Mouse (Mus musculus) layer of hippocampus, postnatal 14 days (tissue): ENCODE data around the gene Dcp1a. TPM values are rescaled to one million over a fixed set of nuclear protein-coding genes. Genes with fewer than 3 reads are reported as not detected.

Source experiments
- DNase-seq, 2 experiments: peaks; one replicate each; pipeline ENCODE4 v3.0.0; 2021 to 2022; ENCODE audit warnings: low spot score in 2 of 2, mixed read lengths in 1 of 2
- long read RNA-seq, 2 experiments: library from polyadenylated mRNA; stranded (forward); transcript quantifications; one replicate each; pipeline ENCODE4 v2.0.0; 2021
- total RNA-seq, 2 experiments: library from RNA; stranded (reverse); gene quantifications; 2 replicates each; pipeline ENCODE4 v1.2.3; 2021

Dcp1a gene
- 10 to 100 TPM; 19.3 to 21.5 TPM for total RNA-seq
- long read RNA-seq, experiment 1, full-length matches to known transcripts: 3 of 10 reads
- long read RNA-seq, experiment 1, partial matches to known transcripts: 6 of 10 reads
- long read RNA-seq, experiment 1, other reads (novel, unspliced or antisense): 1 of 10 reads
- long read RNA-seq, experiment 2, full-length matches to known transcripts: 4 of 8 reads
- long read RNA-seq, experiment 2, partial matches to known transcripts: 2 of 8 reads
- long read RNA-seq, experiment 2, other reads (novel, unspliced or antisense): 2 of 8 reads

DNA sequence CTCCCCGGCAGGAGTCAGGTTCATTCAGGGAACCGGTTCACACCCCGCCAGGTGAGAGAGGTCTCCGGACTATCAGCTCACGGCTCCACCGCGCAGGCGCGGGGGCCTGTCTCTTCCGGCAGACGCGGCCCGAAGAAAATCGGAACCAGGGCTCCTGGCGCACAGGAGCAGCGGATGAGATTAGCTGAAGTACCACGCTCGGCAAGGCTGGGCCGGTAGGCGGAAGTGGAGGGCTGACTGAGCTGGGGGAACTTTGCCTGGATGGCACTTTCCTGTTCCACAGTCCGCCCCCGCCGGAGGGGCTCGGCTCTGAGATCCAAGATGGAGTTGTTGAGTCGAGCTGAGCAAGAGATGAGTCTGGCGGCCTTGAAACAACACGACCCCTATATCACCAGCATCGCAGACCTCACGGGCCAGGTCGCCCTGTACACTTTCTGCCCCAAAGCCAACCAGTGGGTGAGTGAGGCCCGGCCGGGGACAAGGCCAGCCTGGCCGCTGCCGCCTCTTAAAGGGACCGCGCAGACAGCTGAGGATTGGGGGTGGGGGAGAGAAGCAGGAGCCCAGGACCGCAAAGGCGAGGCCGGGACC lies at the start of gene Dcp1a:
Dcp1a (plus strand) TSS at position 175 of the 588 bp plus-strand sequence.
- DNase-seq: peak; percentile 97 to 98

GRCm38 (mm10) chr14:30429606-30430005 lies 49.7 kb upstream of the Dcp1a start:
- no peak for DNase-seq

GRCm38 (mm10) chr14:30430026-30430425 lies 49.3 kb upstream of the Dcp1a start:
- DNase-seq: no peak

DNA sequence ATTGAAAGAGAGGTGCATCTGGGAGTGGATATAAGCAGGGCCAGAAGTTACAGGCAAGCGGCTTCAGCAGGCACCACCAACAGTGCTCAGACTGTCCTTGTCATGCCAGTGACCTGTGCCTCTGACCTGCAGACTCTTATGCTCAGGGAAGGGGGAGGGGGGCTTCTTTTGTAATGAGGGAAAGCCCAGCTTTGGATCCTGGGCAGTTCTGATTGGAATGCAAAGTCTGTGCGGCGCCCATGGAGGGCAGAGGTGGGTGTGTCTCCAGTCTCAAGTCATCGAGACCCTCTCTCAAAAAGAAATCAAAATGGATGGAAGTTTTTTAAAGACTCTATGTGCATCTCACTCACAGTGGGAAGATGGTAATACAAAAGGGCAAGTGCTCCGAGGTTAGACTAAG lies 48.9 kb upstream of the Dcp1a start:
- no peak for DNase-seq

- no peak for DNase-seq
Observed at GRCm38 (mm10) chr14:30435316-30435715, 44.0 kb upstream of the Dcp1a start.

DNA sequence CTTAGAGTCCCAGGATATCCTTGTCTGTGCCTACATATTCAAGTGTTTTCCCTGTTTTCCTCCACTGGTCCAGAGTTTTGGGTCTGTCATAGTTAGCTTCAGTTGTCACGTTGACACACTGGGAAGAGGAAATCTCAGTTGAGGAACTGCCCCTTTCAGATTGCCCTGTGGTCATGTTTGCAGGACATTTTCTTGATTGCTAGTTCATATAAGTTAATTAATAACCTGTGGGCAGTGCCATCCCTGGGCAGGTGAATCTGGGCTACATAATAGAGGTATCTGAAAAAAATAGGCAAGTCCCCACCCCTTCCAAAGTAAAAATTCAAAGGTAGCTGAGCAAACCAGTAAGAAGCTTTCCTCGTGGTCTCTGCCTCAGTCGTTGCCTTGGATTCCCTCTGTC lies 39.4 kb upstream of the Dcp1a start:
- DNase-seq: no peak

GRCm38 (mm10) chr14:30455801-30456595 lies 23.3 kb upstream of the Dcp1a start:
- no peak for DNase-seq

DNA sequence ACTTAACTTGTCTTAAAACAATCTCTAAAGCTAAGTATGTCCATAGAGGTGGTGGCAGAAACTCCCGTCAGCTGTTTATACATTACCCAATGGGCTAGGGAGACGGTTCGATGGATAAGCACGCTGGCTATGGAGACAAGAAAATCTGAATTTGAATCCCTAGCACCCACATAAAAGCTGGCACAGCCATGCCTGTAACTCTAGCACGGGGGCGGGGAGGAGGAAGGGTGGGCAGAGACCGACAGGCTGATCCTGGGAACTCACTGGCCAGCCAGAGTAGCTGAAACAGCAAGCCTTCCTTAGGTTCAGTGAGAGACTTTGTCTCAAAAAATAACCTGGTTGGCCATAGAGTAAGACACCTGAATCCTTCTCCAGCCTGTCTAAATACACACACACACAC lies 21.9 kb upstream of the Dcp1a start:
- no peak for DNase-seq

- peak; percentile 9 to 19 for DNase-seq
Observed at GRCm38 (mm10) chr14:30457897-30458296, 21.4 kb upstream of the Dcp1a start.

DNA sequence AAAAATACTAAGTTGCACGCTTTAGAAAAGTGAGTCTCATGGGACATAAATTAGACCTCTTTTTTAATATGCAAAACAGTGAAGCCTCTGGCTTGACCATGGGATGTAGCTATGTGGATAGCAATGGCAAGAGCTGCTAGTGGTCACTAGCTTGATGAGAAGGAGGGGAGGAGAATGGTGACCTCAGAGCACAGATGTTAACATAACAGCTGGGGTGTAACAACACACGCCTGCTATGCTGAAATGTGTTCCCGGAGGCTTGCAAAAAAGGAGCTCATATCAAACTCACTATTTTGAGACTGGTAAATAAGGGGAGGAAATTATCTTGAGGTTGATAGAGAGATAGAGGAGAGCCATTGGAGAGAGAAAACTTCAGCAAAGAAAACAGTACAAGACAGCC lies 20.5 kb upstream of the Dcp1a start:
- no peak for DNase-seq

GRCm38 (mm10) chr14:30459891-30460523 lies 19.3 kb upstream of the Dcp1a start:
- DNase-seq: peak; percentile 74 to 84

- no peak for DNase-seq
Observed at GRCm38 (mm10) chr14:30463312-30463711, 16.0 kb upstream of the Dcp1a start.

DNA sequence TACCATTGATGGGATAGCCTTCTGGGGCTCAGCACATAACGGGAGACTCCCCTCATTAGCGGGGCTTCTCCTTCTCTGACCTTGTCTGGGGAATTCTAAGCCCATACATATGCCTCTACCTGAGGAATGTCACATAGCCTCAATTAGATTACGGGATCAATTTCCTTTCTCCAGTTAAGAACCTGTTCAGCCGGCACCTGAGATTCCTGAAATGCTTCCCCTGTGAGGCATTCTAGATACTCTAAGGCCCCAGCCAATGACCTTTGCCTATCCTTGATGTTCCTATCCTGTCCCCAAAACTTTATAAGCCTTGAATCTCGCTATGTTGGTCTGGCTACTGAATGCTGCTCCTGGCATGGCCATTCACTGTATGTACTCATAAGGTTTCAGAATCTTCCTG lies 5.7 kb upstream of the Dcp1a start:
- no peak for DNase-seq

DNA sequence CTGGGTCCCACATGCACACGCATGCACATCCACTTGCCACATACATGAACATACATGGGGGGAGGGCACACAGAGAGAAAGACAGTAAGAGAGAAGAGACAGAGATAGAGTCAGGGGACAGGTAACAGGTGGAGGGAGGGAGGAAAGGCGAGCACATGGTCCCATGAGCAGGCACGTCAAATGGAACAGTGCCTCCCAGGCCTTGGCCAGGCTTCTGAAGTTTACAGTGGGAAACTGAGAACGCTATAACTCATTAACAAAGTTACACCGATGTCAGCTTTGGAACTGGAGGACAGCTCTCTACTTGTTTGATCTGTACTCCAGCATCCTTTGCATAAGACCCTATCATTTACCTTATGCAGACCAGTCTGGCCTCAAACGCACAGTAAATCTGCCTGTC lies 4.9 kb upstream of the Dcp1a start:
- DNase-seq: no peak

- DNase-seq: no peak
Observed at GRCm38 (mm10) chr14:30491342-30491741, 12.0 kb downstream of the Dcp1a start, which contains the start of gene Cacna1d. Cacna1d (minus strand) TSS chr14:30491455.

DNA sequence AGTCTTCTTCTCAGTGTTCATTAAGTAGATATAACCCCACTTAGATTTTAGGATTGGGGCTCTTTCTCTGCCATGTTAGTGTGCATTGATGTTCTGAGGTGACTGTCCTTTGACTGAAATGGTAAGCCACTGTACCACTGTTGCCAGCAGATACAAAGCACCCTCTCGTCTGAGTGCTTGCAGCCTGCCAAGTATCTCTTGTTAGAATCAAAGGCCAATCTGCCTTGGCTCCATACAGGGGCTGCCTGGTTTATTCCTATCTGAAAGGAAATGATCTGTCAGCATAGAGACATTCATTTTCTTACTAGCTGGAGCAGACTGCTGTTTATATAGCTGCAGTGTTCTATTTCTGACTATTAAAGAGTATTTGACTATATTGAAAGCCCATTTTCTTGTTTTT lies 13.9 kb downstream of the Dcp1a start:
- DNase-seq: no peak

DNA sequence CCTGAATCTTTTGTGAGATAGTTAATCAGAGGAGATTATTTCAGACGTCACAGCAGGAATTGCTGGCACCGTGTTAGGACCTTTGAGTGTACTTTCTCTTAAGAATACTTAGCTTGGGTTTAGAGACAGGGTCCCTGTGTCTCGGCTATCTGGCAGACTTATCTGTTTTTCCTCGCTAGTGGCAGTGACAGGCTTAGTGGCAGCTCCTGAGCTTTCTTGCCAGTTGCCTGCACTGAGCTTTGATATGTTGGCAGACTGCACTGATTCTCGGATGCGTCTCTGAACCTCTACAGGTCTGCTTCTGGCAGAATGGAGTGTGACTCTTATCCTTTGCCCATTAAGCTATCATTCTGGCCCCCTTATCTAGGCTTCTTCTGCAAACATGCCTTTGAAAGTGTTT lies 15.7 kb downstream of the Dcp1a start:
- no peak for DNase-seq

- DNase-seq: no peak
Observed at GRCm38 (mm10) chr14:30498202-30498601, 18.9 kb downstream of the Dcp1a start.

DNA sequence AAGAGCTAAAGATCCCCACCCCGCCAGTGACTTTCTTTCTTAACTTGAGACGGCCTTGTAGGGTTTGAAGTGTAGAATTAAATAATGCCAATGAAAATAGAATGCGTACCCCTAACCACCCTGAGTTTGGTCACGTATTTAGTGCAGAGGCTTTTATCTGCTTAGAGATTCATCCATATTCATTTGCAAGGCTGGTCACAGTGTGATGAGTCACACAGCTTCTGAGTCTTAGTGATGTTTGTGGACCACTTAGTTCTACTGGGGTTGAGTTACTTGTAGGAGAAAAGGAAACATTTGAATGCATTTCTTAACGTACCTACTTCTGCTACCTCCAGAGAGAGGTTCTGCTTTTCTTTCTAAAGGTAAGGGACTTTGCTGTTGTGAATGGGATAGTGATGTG lies 25.7 kb downstream of the Dcp1a start:
- DNase-seq: no peak

DNA sequence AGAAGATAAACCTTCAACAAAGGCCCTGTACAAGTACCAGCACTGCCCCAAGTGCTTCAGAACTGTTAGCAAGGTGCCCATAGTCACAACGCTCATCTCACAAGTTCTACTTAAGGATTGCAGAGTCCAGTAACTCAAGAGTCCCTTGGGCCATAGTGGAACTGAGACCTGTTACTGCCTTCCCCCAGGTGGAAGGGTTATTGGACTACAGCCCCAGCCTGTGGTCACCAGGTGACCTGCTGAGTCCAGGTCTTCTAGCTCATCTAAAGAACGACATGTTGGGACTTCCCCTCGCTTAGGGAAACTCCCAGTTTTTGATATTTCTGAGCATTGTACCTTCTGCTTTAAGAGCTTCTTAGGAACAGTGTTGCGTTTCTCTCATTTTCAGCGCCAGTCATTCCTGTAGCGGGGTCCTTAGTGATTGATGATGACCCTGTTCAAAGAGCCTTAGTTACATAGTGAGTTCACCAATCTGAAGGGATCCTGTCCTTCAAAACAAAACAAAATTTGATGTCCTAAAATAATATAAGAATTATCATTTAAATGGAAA lies 31.0 kb downstream of the Dcp1a start:
- no peak for DNase-seq

DNA sequence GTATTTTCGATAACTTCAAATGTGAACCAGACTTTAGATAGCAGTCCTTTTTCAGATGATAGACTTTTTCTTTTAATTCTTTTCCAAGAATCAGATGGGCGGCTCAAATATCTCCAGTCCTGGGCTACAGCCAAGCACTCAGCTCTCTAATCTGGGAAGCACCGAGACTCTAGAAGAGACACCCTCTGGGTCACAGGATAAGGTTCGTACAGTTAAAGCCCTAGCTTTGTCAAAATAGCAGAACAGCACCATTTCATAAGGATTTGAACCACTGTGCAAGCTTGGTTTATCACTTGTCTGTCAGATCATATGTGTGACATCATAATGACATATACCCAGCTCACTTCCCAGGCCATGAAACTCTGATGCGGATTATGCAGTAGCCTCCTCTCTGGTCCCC lies 33.6 kb downstream of the Dcp1a start:
- no peak for DNase-seq
